Mouse (Mus musculus) gastrocnemius, postnatal 36 days (tissue): ENCODE data around the gene Kctd15. TPM values are rescaled to one million over a fixed set of nuclear protein-coding genes. Genes with fewer than 3 reads are reported as not detected.
A peak's percentile ranks its signal among the peaks of the same experiment; 100 is the strongest.

Source experiments
- DNase-seq, 2 experiments: peaks; one replicate each; pipeline ENCODE4 v3.0.0; 2022
- intact Hi-C: fragments of 180-260 bp; cut with DNase I; formaldehyde crosslinking; loops from one replicate; pipeline ENCODE4 v1.15.1; 2025
- total RNA-seq, 2 experiments: library from RNA; stranded (reverse); gene quantifications; 2 replicates each; pipeline ENCODE4 v1.2.3; 2021

The Kctd15 gene
- total RNA-seq, 2 experiments from 2014 or later, result 41.0 to 42.9 TPM

DNA sequence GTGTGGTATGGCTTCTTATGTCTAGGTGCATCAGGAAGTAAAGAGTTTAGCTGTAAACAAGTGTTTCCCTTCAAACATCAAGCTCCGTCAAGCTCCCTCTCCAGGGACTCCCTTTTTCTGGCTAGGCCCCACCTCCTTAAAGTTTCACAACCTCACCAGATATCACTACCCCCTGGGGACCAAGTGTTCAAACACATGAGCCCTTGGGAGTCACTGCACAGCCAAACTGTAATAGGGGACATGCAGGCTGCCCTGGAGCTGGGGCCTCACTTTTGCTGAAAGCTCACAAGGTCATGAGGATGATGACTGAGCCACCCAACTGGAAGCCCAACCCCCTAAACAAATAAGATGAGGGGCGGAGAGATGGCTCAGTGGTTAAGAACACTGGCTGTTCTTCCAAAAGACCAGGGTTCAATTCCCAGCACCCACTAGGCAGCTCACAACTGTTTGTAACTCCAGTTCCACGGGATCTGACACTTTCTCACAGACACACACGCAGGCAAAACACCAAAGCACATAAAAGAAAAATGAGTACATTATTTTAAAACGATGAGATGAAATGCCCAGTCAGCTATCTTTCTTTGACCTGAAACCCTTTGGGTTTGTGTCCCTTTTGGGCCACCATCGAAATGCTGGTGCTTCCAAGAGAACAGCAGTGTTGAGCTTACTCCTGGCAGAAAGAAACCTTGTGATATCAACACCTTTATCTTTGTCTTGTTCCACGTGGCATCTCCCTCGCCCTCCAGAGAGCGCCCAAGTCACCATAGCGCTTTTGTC is 23.4 kb downstream of the Kctd15 start:
- intact Hi-C loops, result no loop called here
- DNase-seq, result no peak

DNA sequence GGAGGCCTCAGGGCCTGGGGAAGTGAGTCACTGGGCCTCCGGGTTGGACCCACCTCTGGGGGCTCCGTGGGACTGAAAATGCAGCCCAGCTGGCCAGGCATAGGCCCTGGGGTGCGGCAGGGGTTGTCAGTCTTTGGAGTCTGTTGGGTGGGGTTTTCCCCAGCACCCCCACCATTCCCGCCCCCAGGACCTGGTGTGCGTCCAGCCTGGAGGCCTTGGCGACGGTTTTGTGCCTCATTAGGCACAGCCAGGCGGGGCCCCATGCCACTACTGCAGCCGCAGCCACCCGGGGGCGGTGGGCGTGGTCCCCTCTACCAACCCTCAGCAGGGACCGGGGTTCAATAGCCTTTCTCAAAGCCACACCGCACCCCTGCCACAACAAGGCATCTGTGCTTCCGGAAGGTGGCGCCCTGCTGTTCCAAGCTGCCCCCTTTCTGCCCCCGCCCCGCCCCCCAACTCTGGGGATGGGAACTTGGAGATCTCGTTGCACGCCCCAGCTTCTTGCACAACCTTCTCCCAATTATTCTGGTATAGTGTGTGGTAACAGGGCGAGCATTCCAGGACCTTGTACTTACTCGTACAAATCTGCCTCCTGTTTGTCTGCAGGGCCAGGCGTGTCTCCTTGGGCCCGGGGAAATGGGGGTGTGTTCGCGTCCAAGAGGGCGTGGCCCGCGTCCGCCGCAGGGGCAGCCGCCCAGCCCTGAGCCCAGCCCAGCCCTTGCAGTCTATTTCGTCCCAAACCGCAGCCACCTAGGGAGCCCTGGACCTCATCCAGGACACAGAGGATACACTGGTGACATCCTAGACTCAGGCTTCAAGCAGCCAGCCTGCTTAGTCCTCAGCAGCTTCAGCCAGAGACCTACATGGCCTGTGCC is 26.1 kb downstream of the Kctd15 start:
- DNase-seq, result peak; percentile 62 to 75
- intact Hi-C loops, result no loop called here

DNA sequence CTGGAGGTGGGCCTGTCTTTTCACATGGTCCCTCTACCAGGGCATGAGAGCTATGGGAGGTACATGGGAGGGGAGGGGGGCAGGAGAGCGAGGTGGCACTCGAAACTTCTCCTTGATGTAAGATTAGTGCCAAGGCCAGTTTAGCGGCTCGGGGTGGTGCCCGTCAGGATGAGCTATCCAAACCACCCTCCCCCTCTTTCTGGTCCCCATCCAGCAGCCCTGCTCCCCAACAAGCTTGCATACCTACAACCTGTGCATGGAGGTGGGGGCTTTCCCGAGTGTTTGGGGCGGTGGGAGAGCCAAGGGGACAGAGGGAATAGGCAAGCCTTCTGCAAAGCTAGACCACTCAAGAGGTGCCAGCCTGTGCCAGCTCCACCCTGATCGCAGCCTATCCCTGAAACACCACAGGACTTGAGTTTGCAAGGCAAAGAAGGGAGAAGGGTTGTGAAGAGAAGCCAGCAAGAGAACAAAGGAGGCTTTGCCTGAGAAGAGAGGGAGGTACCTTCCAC is 26.8 kb downstream of the Kctd15 start:
- intact Hi-C loops, result loop anchor here (2.0 kb wide), 1 partner anchor 25 kb away; no protein-coding TSS in a partner anchor
- DNase-seq, result peak in 1 of 2 experiments; percentile 40

DNA sequence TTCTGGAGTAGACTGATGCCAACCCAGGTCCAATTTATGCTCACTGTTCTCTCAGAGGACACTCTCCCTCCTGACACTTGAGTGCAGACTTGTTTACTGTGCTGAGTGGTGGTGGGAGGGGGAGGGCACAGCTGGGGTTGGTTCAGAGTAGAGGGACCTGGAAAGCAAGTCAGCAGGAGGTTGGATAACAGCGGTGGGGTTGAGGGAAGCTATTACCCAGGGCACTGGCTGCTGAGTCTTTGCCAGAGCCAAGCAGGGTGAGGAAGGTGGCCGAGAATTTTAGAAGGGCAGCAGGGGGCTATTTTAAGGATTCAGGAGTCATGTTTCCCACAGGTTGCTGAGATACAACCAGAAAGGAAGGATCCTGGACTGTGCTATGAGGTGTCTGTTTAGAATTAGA is 36.1 kb downstream of the Kctd15 start:
- intact Hi-C loops, result no loop called here
- DNase-seq, result peak in 1 of 2 experiments; percentile 49

DNA sequence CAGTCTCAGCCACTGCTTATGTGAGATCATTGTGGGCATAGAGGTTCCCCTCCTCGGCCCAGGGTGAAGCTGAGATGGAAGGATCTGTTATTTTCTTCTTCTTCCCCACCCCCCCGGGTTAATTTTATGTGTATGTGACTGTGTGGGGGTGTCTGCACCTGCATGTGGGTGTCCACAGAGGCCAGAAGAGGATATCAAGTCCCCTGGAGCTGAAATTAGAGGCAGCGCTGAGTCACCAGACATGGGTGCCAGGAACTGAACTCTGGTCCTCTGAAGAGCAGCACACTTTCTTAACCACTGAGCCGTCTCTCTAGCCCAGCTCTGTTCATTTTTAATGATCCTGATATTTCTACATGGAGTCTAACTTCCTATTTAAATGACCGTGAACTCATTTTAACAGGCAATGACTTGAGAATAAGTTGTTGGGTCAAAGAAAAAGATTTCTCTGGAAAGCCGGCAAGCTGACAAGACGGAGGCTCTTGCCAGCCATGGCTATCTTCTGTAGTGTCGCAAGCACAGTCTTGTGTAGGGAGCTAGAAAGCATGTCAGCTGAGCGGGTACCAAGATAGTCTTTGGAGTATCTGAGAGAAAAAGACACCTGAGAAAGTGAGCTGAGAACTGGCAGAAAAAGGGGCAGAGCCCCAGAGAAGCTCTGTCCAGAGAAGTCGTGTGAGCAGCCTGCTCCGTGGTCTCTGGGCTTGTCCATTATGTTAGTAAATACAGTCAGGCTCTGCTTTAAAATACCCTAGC is 38.2 kb downstream of the Kctd15 start:
- DNase-seq, result peak in 1 of 2 experiments; percentile 24
- intact Hi-C loops, result loop anchor here (1.0 kb wide), 1 partner anchor 37 kb away; no protein-coding TSS in a partner anchor

DNA sequence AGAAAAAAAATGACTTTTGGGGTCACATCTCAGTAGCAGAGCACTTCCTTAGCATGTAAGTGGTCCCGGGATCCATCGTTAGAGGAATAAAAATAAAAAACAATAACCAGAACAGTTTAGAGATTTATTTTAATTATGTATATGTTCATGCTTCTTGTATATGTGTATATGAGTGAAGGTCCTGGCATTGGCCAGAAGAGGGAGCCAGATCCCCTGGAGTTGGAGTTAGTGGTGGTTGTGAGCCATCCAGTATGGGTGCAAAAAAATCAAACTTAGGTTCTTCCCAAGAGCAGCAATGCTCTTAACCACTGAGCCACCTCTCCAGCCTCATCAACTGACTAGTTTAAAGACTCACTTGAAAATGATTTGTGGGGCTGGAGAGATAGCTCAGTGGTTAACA is 40.3 kb downstream of the Kctd15 start:
- DNase-seq, result no peak
- intact Hi-C loops, result no loop called here

DNA sequence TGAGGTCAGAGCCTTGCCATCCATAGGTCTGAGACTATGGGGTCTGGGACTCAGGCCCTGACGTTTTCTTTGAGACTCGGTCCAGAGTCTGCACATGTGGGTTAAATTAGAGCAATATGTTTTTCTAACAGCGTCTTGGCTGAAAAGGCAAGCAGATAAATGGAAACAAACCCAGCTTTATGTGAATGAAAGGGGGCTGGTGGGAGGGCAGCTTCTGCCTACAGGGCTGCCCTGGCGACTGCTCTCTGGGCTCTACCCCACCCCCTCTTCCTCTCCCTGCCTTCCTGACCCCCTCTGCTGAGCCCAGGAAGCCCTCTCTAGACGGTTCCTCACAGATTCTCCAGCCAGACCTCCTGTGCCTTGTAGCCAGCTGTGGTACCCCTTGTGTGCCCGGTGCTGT is 46.1 kb downstream of the Kctd15 start:
- intact Hi-C loops, result loop anchor here (5.0 kb wide), 1 partner anchor 203 kb away; no protein-coding TSS in a partner anchor
- DNase-seq, result no peak

DNA sequence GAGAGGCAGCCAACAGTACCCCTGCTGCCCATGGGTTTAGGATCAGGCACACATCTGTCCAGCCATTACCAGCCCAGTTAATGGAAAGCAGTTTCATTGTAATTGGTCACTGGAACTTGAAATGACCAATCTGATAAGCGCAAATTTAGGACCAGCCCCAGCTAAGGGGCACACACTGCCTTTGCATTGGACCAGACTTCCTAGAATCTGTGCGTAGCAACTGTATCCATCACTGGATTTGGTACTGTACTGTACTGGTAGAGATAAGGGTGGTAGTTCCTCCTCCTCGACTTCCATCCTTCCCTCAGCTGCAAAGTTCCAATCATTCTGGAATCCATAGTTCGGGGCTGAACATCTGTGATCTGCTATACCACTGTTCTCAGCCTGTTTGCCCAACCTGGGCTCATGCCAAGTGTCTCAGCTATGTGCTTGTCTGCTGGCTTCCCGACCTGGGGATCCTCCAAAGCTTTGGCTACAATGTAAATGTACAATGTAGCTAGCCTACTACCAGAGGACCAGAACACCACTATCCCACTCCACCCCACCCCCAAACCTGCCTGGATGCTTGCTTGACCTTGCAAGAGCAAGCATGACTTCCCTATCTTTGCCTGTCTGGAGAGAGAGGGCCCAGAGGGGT is 49.1 kb downstream of the Kctd15 start:
- DNase-seq, result no peak
- intact Hi-C loops, result no loop called here

DNA sequence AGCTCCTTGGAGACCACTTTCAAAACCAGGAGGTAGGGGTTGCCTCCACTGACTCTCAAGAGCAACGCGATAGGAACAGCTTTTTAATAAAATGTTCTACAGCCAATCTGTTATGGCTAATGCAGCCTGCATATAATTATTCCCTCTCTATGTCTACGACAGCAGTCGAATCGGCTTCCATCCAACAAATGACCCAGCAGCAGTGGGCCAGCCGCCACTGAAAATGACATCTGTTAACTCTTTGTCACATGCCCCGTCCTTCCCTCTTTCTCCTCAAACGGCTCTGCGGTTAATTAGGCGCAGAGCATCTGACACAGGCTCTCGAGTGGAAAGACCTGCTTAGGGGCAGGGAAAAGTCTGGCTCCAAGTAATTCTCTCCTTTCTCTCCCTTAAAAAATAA is 49.8 kb downstream of the Kctd15 start:
- no peak for DNase-seq

DNA sequence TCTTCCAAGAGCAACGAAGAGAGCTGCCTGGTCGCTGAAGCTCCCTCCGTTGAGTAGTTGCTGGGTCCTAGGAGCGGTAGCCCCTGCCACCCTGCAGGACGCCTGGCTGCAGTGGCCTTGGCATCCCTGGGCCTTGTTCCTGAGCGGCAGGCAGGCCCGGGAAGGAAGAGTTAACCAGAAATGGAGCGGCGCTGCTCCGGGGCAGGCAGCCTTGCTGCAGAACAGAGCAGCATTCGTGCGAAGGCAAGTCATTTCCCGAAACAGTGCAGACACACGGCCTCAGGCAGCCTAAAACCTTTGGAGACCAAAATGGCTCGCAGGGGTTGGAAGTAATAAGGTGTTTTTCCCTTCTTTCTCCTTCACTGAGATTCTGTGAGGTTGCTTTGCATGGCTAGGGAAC is 50.5 kb downstream of the Kctd15 start:
- no peak for DNase-seq
- intact Hi-C loops, result no loop called here

More for the DNA sequence above, 49.8 kb downstream of the Kctd15 start:
- intact Hi-C loops, result no loop called here

DNA sequence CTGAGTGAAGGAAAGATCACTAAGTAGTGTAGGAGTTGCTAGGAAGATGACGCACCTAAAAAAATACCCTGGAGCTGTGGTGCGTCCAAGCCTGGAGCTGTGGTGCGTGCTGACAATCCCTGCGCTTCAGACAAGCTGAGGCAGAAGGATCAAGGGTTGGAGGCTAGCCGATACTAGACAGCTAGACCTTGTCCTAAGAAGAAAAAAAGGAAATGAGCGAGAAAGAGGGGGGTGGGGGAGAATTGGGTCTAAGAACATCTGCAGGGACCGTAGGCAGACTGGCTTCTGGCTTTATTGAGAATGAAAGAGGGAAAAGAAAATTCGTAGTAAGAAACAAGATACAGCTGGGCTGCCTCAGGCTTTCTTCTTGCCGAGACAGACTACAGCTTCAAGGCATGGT is 58.0 kb downstream of the Kctd15 start:
- intact Hi-C loops, result no loop called here
- no peak for DNase-seq

DNA sequence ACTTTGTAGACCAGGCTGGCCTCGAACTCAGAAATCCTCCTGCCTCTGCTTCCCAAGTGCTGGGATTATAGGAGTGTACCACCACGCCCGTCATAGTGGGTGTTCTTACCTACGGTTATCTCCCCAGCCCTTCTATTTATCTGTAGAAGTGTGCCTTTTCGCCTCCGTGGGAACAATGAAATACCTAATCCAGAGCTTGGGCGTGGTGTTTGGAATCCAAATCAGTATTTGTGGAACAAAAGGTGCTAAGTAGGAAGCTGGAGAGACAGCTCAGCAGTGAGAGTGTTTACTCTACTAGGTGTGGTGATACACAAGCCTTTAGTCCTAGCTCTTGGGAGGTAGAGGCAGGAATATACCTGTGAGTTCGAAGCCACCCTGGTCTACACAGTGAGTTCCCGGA is 58.5 kb downstream of the Kctd15 start:
- intact Hi-C loops, result no loop called here
- DNase-seq, result no peak

DNA sequence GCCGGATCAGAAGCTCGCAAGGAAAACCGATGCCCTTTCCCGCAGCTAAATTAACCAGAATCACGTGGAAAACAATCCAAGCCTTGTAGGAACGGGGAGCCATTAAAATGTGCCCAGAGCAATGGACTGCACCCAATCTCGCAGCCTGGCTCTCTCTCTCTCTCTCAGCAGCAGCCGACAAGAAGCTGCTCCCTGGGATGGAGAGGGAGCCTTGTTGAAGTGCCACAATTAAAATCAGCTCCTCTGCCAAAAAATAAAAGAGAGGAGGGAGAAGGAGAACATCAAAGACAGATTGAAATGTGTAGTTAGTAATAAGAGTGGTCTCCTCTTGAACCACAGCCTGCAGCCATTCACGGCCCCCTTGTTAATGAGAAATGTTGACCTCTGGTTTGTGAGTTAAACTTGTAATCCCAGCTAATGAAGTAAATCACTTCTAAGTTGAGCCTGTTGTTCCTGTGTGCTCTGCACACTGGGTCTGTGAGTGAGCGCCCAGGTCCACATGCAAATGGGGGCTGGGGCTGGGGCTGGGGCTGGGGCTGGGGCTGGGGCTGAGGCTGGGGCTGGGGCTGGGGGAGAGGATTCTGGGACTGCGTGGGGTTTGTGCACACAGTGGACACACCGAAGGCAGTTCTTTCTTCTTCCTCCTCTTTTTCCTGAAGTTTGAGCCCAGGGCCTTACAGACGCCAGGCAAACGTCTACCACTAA is 59.8 kb downstream of the Kctd15 start:
- intact Hi-C loops, result no loop called here
- DNase-seq, result no peak

DNA sequence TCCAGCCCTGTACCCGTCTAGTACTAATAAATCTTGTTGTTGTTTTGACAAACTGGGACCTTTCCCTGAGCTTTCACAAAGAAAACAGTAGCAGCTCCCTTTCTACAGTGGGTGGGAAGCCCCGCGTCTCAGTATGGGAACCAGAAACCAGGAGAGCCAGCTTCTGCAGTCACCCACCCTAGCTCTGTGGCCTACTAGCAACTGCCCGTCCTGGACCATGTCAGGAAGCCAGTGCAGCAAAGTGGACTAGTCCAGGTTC is 61.3 kb downstream of the Kctd15 start:
- intact Hi-C loops, result no loop called here
- DNase-seq, result no peak

DNA sequence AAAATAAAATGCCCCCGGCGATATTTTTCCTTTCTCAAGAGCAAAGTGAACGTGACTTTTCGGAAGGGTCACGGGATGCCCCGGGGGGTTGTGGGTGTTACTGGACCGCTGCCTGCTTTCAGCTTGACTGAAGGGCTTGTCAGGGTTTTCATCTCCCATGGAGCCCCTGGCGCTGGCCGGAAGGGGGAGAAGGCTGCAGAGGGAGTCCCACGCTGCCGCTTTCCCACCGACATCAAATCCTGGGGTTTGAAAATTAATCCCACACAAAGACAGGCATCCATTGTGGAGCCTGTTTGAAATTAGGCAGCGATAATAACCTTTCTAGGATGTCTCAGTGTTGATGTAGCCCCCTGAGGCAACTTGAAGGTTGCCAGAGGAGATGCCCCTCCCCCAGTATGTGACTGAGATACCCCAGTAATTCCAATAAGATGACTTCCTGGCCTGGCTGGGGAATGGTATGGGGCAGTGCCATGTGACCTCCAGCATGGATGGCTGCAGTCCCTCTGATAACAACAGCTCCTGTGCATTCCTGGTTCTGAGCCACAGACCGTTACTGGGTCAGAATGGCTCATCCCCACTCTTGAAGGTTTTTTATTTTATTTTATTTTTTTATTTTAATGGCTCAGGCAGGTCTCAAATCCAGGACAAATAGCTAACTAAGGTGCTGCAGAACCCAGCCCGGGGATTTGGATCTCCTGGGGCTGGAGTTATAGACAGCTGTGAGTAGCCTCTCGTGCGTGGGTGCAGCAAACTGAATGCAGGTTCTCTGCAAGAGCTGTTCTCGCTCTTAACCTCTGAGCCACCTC is 61.8 kb downstream of the Kctd15 start:
- intact Hi-C loops, result no loop called here

DNA sequence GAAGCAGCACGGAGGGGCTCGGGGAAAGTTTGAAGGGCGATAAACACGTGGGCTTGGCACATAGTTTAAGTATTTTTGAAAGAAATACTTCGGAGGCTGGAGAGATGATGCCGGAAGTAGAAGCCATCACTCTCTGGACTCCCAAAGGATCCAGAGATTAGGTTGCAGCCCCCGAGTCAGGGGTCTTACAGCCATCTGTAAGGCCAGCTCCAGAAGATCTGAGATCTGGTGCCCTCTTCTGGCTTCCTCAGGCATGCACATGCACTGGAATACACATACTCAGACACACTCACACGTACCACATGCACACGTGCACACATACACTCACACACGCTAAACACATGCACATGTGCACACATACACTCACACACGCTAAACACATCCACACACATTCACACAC is 65.8 kb downstream of the Kctd15 start:
- intact Hi-C loops, result no loop called here
- no peak for DNase-seq

More for the DNA sequence above, 61.8 kb downstream of the Kctd15 start:
- peak in 1 of 2 experiments; percentile 32 for DNase-seq
